Mouse (Mus musculus): ENCODE data around the gene Tmem176b.

- no peak for TF ChIP-seq CTCF (IDR thresholded peaks at IDR 0.05; ENCODE audit: borderline replicate concordance, extremely low read depth, insufficient read depth, insufficient read length)
- TF ChIP-seq POLR2A (IDR thresholded peaks at IDR 0.05; ENCODE audit: borderline replicate concordance, extremely low read depth, insufficient read depth, insufficient read length, poor library complexity, severe bottlenecking) = no peak
These were observed 35.3 kb upstream of the Tmem176b start for GRCm38 (mm10) chr6:48876510-48877135.

All from brain, embryonic 14.5 days (tissue).